Mouse (Mus musculus) erythroblast, embryonic 14.5 days (primary cell): ENCODE data around the gene Vash1.

Source experiments
- GATA1 ChIP-seq: IDR thresholded peaks from 2 replicates; pipeline ENCODE4 v1.6.1; 2012; ENCODE audit warnings: low read length, inconsistent platforms, mixed read lengths
- TAL1 ChIP-seq: IDR thresholded peaks from 3 replicates; pipeline ENCODE4 v1.6.1; 2012; ENCODE audit warnings: low read length, inconsistent platforms, mixed read lengths

- TF ChIP-seq GATA1 (no peak), TAL1 (no peak)
Measured at GRCm38 (mm10) chr12:86692471-86693356, 14.2 kb downstream of the Vash1 start.
